Mouse (Mus musculus): Measurements from ENCODE around the gene Tacr2. TPM values are rescaled to one million over a fixed set of nuclear protein-coding genes. Genes with fewer than 3 reads are reported as not detected.

Tacr2 gene
- total RNA-seq, 2 experiments from 2014 or later = 0.32 to 0.34 TPM

- intact Hi-C loops (cut with DNase I) = no loop called here
- no peak for DNase-seq (ENCODE audit: low spot score in 2 of 2)
These were observed 35.4 kb downstream of the Tacr2 start for GRCm38 (mm10) chr10:62287460-62288124.

DNA sequence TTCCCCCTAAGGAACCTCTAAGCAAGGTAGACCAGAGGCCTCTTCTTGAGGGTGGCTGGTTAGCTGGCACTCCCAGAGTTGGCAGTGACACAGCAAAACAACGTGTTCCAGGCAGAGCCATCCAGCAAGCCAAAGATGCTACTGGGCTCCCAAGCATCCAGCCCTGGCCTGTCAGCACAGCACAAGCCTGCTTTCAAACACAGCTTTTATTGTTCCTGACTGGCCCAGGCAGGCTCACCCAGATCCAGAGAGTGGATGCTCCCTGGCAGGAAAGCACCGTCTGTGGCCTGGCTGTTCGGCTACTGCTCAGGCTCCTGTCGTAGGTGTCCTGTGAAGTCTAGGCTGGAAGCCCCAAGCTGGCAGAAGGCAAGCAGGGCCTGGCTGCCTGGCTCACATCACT, 41.9 kb downstream of the Tacr2 start:
- intact Hi-C loops (cut with DNase I) = no loop called here
- peak in 1 of 2 experiments; percentile 25 for DNase-seq (ENCODE audit: low spot score in 2 of 2)

GRCm38 (mm10) chr10:62296086-62296872, 44.0 kb downstream of the Tacr2 start:
- intact Hi-C loops (cut with DNase I) = no loop called here
- no peak for DNase-seq (ENCODE audit: low spot score in 2 of 2)

GRCm38 (mm10) chr10:62300006-62300827, 48.0 kb downstream of the Tacr2 start:
- peak; percentile 46 to 55 for DNase-seq (ENCODE audit: low spot score in 2 of 2)
- intact Hi-C loops (cut with DNase I) = no loop called here

DNA sequence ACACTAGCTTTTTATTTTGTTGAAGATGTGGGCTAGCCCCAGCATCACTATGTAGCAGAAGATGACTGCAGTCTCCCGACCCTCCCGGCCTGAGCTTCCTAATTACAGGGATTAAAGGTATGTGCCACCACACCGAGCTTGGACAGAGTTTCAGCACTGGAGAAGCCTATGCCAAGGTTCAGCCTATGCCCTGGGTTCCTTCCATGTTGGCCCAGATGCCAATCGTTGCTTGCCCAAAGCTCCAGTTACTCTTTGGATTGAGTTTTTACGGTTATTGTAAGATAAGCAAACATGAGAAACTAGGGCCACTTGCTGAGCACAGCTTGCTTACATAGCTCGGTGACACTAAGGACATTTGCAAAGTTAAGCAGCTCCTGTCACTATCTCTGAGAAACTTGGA, 52.9 kb downstream of the Tacr2 start:
- no peak for DNase-seq (ENCODE audit: low spot score in 2 of 2)
- intact Hi-C loops (cut with DNase I) = no loop called here

DNA sequence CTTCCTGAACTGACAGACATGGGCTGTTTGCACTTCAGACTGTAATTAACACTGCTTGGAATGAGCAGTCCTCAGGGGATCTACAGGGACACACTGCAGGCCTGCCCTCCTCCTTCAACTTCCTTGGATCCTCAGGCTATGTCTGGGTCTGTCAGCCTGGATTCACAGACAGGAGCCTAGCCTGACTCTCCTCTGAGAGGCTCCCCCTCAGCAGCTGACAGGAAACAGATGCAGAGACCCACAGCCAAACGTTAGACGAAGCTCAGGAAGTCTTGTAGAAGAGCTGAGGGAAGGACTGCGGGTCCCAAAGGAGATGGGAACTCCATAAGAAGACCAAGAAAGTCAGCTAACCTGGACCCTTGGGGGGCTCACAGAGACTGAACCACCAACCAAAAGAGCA, 54.2 kb downstream of the Tacr2 start:
- intact Hi-C loops (cut with DNase I) = no loop called here
- DNase-seq (ENCODE audit: low spot score in 2 of 2) = no peak

DNA sequence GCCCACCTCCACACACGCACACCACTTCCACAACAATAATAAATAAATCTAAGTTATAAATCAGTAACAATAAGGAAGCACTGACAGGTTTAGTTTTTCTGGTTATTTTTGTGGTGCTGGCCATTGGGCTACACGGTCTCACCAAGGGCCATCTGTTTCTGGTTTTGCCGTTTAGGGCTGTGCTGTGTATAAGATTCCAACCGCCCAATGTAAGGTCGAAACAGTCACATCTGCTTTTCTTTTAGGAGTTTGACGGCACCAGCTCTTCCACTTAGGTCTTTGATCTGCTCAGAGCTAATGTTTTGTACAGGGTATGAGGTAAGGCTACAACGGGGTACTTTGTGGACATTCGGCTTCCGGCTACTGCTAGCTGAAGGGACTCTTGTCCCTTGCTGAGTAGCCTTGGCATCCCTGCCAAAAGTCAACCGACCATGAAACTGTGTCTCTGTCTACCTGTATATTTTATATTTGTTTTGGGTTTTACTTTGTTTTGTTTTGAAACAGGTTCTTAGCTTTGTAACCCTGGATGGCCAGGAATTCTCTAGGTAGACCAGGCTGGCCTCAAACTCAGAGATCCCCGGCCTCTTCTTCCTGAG, 56.8 kb downstream of the Tacr2 start:
- intact Hi-C loops (cut with DNase I) = no loop called here
- DNase-seq (ENCODE audit: low spot score in 2 of 2) = no peak

DNA sequence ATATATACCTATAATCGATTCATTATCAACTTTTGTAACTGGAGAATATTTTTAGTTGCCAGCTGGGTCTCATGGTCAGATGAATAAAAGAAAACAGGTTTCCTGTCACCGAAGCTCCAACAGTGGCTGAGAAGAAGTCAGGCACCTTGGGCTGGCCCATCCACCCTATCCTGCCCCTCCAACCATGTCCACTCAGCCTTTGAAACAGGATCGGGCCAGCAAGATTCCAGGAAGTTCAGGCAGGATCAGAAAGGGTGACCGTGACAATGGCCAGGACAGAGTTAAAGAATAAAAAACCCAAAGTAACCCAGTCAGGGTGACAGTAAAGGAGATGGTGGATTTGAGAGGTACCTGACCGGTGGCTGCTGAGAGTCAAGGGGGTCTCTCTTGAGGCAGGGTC, 57.4 kb downstream of the Tacr2 start:
- DNase-seq (ENCODE audit: low spot score in 2 of 2) = no peak
- intact Hi-C loops (cut with DNase I) = no loop called here

DNA sequence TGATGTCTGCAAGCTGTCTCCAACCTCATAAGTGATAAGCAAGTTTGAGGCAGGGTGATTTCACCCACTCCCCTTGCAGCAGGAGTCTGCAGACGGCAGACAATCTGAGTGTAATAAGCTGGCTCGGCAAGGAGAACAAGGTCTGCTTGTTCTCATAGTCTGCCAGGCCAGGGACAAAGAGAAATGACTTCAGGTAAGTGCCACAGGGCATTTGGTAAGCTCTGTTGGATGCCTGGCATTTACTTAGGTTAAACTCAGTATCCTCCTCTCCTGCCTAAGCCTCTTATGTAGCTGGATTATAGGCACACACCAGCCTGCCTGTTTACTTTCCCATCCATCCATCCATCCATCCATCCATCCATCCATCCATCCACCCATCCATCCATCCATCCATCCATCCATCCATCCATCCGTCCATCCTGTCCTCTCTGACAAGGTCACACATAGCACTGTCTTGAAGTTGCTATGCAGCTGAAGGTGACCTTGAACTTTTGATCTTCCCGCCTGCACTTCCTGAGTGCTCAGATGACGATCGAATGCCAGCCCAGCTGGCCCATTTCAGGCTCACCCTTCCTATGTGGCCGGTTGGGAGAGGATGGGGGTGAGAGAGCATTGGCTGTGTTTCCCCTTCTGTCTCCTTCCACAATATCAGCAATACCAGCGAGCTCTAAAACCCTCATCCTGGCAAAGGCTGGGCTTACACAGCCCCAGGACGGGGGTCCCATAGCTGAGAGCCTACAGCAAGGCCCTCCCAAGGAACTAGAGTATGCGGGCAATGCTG, 58.2 kb downstream of the Tacr2 start:
- no peak for DNase-seq (ENCODE audit: low spot score in 2 of 2)
- intact Hi-C loops (cut with DNase I) = no loop called here

- intact Hi-C loops (cut with DNase I) = no loop called here
- no peak for DNase-seq (ENCODE audit: low spot score in 2 of 2)
These were observed 59.2 kb downstream of the Tacr2 start for GRCm38 (mm10) chr10:62311464-62311863.

GRCm38 (mm10) chr10:62313140-62313539, 60.9 kb downstream of the Tacr2 start:
- DNase-seq (ENCODE audit: low spot score in 2 of 2) = no peak
- intact Hi-C loops (cut with DNase I) = no loop called here

DNA sequence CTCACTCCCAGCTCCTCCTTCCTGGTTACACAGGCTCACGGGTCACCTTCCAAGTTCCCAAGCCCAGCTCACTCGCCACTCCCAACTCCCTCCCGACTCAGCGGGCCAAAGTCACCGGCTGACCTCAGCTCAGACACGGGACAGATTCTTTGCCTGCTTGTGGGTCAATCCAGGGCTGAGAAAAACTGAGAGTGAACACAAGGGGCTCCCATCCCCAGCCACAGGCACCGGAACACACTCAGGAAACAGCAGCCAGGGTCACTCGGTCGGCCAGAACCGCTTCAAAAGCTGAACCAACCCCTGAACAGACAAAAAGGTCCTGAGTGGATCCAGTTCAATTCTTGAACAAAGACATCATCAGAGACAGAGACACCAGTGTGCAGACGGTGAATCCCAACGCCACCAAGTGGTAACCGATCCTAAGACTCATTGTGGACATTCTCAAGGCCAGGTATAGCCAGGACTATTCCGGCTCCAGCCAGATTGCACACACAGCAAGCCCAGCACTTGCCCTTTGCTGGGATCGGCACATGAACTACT, 61.7 kb downstream of the Tacr2 start:
- intact Hi-C loops (cut with DNase I) = no loop called here
- no peak for DNase-seq (ENCODE audit: low spot score in 2 of 2)

Other genes starting within 250 kb of the Tacr2 start
- not detected for gene Neurog3, start 119.3 kb upstream of the Tacr2 start, total RNA-seq (2021)
- 10 to 100 TPM; 51.1 to 59.8 TPM for gene Fam241b, start 108.5 kb upstream of the Tacr2 start, total RNA-seq (2021)
- gene Tspan15, start 21.2 kb upstream of the Tacr2 start, total RNA-seq (2021) = 10 to 100 TPM; 11.6 to 14.2 TPM
- 100 to 1,000 TPM; 310 to 327 TPM for gene Hk1, start 127.5 kb downstream of the Tacr2 start, total RNA-seq (2021)
- gene Hkdc1, start 170.1 kb downstream of the Tacr2 start, total RNA-seq (2021) = 10 to 100 TPM in 1 of 2 experiments, 1 to 10 TPM in 1; 9.9 to 12.0 TPM
- gene 4930507D05Rik, start 197.1 kb downstream of the Tacr2 start, total RNA-seq (2021) = 1 to 10 TPM; 1.7 to 2.0 TPM
- gene Supv3l1, start 197.3 kb downstream of the Tacr2 start, total RNA-seq (2021) = 10 to 100 TPM; 20.1 to 28.0 TPM
- 10 to 100 TPM; 45.8 to 53.8 TPM for gene Vps26a, start 234.4 kb downstream of the Tacr2 start, total RNA-seq (2021)

Data from left cerebral cortex, postnatal 36 days (tissue).